Mouse (Mus musculus): ENCODE measurements at regions not wholly inside any gene's neighbourhood (a gene's known extent, or its start where the extent isn't known, plus 50 kb on each side); places are given as distances from the start of the nearest gene placed in this dataset.

- no peak for DNase-seq
Measured at GRCm38 (mm10) chr3:66592259-66592658, 295.6 kb upstream of the Veph1 start.

GRCm38 (mm10) chr3:66590775-66591174 lies 294.1 kb upstream of the Veph1 start:
- no peak for DNase-seq

GRCm38 (mm10) chr3:66589483-66589882 lies 292.8 kb upstream of the Veph1 start:
- no peak for DNase-seq

- no peak for DNase-seq
Measured at GRCm38 (mm10) chr3:66584831-66585230, 288.2 kb upstream of the Veph1 start.

- DNase-seq: no peak
Measured at GRCm38 (mm10) chr3:66584101-66584500, 287.5 kb upstream of the Veph1 start.

GRCm38 (mm10) chr3:66576659-66577058 lies 280.0 kb upstream of the Veph1 start:
- DNase-seq: no peak

GRCm38 (mm10) chr3:66574321-66574720 lies 277.7 kb upstream of the Veph1 start:
- no peak for DNase-seq

GRCm38 (mm10) chr3:66572887-66573519 lies 276.4 kb upstream of the Veph1 start:
- DNase-seq: no peak

GRCm38 (mm10) chr3:66570342-66570741 lies 273.7 kb upstream of the Veph1 start:
- DNase-seq: no peak

GRCm38 (mm10) chr3:66564268-66565245 lies 267.9 kb upstream of the Veph1 start:
- no peak for DNase-seq

- no peak for DNase-seq
Measured at GRCm38 (mm10) chr3:66563329-66563728, 266.7 kb upstream of the Veph1 start.

GRCm38 (mm10) chr3:66555538-66555937 lies 258.9 kb upstream of the Veph1 start:
- DNase-seq: no peak

- DNase-seq: no peak
Measured at GRCm38 (mm10) chr3:66550920-66551319, 254.3 kb upstream of the Veph1 start.

- DNase-seq: no peak
Measured at GRCm38 (mm10) chr3:66546576-66546975, 249.9 kb upstream of the Veph1 start.

GRCm38 (mm10) chr3:66544139-66544933 lies 247.7 kb upstream of the Veph1 start:
- DNase-seq: no peak

- DNase-seq: no peak
Measured at GRCm38 (mm10) chr3:66542865-66543264, 246.2 kb upstream of the Veph1 start.

GRCm38 (mm10) chr3:66537913-66538312 lies 241.3 kb upstream of the Veph1 start:
- DNase-seq: no peak

GRCm38 (mm10) chr3:66537106-66537893 lies 240.7 kb upstream of the Veph1 start:
- no peak for DNase-seq

GRCm38 (mm10) chr3:66536673-66537072 lies 240.0 kb upstream of the Veph1 start:
- DNase-seq: no peak

- no peak for DNase-seq
Measured at GRCm38 (mm10) chr3:66535786-66536529, 239.3 kb upstream of the Veph1 start.

- no peak for DNase-seq
Measured at GRCm38 (mm10) chr3:66519925-66520324, 223.3 kb upstream of the Veph1 start.

GRCm38 (mm10) chr3:66518289-66518688 lies 221.7 kb upstream of the Veph1 start:
- no peak for DNase-seq
